Mouse (Mus musculus) heart, embryonic 10.5 days (tissue): ENCODE data around the gene Ngrn. TPM values are rescaled to one million over a fixed set of nuclear protein-coding genes. Genes with fewer than 3 reads are reported as not detected.

Experiments used
- DNase-seq: peaks from one replicate; pipeline ENCODE4 v3.0.0-alpha.2; 2017; ENCODE audit warnings: low spot score
- H3K27ac ChIP-seq: fragments of 300-500 bp; sonication (generic); 2 replicates; pipeline ENCODE4 v1.5.1; 2016; ENCODE audit warnings: mild to moderate bottlenecking
- H3K27me3 ChIP-seq: fragments of 300-500 bp; sonication (generic); 2 replicates; pipeline ENCODE4 v1.6.1; 2016; ENCODE audit warnings: mild to moderate bottlenecking; ENCODE audit not compliant: poor library complexity, insufficient read depth, severe bottlenecking
- H3K36me3 ChIP-seq: fragments of 300-500 bp; sonication (generic); 2 replicates; pipeline ENCODE4 v1.6.1; 2016; ENCODE audit warnings: mild to moderate bottlenecking, moderate library complexity
- H3K4me1 ChIP-seq: fragments of 300-500 bp; sonication (generic); 2 replicates; pipeline ENCODE4 v1.6.1; 2016; ENCODE audit warnings: mild to moderate bottlenecking
- H3K4me3 ChIP-seq: fragments of 300-500 bp; sonication (generic); 2 replicates; pipeline ENCODE4 v1.5.1; 2016; ENCODE audit warnings: mild to moderate bottlenecking, moderate library complexity
- H3K9me3 ChIP-seq: fragments of 300-500 bp; sonication (generic); 2 replicates; pipeline ENCODE4 v1.6.1; 2016; ENCODE audit warnings: mild to moderate bottlenecking, moderate library complexity
- WGBS: fragments of 180-500 bp; shearing (Covaris S2); methylation state at CpG from one replicate; pipeline ENCODE4 v1.1.7; 2016; 5-methylcytosine and 5-hydroxymethylcytosine counted together
- polyA plus RNA-seq: library from polyadenylated mRNA; unstranded; fragments of >200 nt; fragmentation: Nextera tagmentation; extraction: Ambion mirVana; gene quantifications from 2 replicates; pipeline ENCODE4 v1.2.1, GENCODE M21; 2016

The Ngrn gene
- polyA plus RNA-seq, 1 experiment from 2014 or later = 47.2 TPM

GRCm38 (mm10) chr7:80294764-80295648, 34.0 kb downstream of the Ngrn start:
- 9% methylated on average over 37 of the region's 37 CpGs for WGBS
- peaks cover 40% of the 10 kb centered on the region for H3K36me3 ChIP-seq

GRCm38 (mm10) chr7:80296462-80296861, 35.4 kb downstream of the Ngrn start:
- H3K36me3 ChIP-seq = peaks cover 40% of the 10 kb centered on the region
- no peak for DNase-seq
- H3K4me1 ChIP-seq = peaks cover 21% of the 10 kb centered on the region
- no peaks in the 10 kb centered on the region for H3K27me3 ChIP-seq
- H3K9me3 ChIP-seq = no peaks in the 10 kb centered on the region
- WGBS = 93% methylated on average over 6 of the region's 6 CpGs
- H3K4me3 ChIP-seq = no peak overlapping the region
- H3K27ac ChIP-seq = no peak overlapping the region

More at GRCm38 (mm10) chr7:80294764-80295648, 34.0 kb downstream of the Ngrn start:
- Histone ChIP-seq H3K27ac (peak overlapping the region; percentile 93), H3K27me3 (no peaks in the 10 kb centered on the region), H3K4me3 (peak overlapping the region; percentile 83), H3K4me1 (peaks cover 21% of the 10 kb centered on the region), H3K9me3 (no peaks in the 10 kb centered on the region)
- no peak for DNase-seq

DNA sequence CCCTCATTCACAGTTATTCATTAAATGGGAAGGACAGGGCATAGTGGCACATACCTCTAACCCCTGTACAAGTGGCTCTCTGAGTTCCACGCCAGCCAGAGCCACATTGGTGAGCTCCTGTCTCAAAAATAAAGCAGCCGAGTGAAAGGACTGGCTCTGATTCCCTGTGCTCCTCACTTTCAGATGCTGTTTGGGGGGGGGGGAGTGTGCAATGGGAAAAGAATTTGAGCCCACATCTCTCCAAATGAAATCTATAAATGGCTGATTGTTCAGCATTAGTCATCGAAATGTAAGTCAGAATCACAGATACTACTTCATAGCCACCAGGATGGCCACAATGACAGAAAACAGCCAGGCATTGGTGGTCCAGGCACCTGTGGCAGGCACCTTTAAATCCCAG, 36.0 kb downstream of the Ngrn start:
- WGBS = 76% methylated on average over 3 of the region's 3 CpGs
- no peak for DNase-seq
- H3K36me3 ChIP-seq = peaks cover 40% of the 10 kb centered on the region

DNA sequence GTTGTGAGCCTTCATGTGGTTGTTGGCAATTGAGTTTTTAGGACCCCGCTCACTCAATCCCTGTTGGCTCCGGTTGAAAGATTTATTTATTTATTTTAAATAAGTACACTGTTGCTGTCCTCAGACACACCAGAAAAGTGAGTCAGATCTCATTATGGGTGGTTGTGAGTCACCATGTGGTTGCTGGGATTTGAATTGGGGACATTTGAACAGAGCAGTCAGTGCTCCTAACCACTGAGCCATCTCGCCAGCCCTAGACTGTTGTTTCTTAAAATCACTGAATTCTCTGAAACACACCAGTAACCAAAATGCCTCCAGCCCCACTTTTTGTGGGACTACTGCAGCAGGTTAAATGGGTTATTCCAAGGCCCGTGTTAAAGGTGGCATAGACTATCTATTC, 37.7 kb downstream of the Ngrn start:
- Histone ChIP-seq H3K27me3 (no peaks in the 10 kb centered on the region), H3K27ac (no peak overlapping the region), H3K4me1 (peaks cover 20% of the 10 kb centered on the region), H3K4me3 (no peak overlapping the region), H3K36me3 (peaks cover 57% of the 10 kb centered on the region), H3K9me3 (no peaks in the 10 kb centered on the region)
- no peak for DNase-seq
- 94% methylated on average over 4 of the region's 4 CpGs for WGBS

More for the DNA sequence above, 36.0 kb downstream of the Ngrn start:
- no peaks in the 10 kb centered on the region for H3K27me3 ChIP-seq
- H3K4me3 ChIP-seq = no peak overlapping the region
- H3K27ac ChIP-seq = 0 out of 2 replicates have a peak overlapping the region, but pooled peaks have one; percentile 3
- H3K4me1 ChIP-seq = peaks cover 21% of the 10 kb centered on the region
- H3K9me3 ChIP-seq = no peaks in the 10 kb centered on the region

DNA sequence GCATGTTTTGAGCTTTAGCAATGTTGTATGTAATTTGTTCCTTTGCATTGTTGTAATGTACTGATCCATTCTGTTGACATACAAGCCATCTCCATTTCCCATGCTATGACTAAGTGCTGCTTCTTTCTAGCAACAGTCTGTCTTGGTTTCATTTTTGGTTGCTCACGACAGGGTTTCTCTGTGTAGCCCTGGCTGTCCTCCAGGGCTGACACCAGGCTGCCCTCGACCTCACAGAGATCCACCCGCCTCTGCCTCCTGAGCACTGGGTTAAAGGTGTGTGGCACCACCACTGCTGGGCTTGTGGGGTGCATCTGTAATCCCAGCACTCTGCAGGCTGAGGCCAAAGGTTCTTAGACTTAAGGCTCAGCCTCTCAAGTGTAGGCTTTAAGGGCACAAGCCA, 38.6 kb downstream of the Ngrn start:
- no peaks in the 10 kb centered on the region for H3K27me3 ChIP-seq
- H3K36me3 ChIP-seq = peaks cover 65% of the 10 kb centered on the region
- no peak for DNase-seq
- no peak overlapping the region for H3K27ac ChIP-seq
- no peaks in the 10 kb centered on the region for H3K9me3 ChIP-seq
- peaks cover 16% of the 10 kb centered on the region; the same call in 1 of the 2 replicates for H3K4me1 ChIP-seq
- WGBS = 90% methylated on average over 3 of the region's 3 CpGs
- H3K4me3 ChIP-seq = no peak overlapping the region

- no peak for DNase-seq
- WGBS = 78% methylated on average over 2 of the region's 2 CpGs
- Histone ChIP-seq H3K4me1 (peaks cover 5% of the 10 kb centered on the region; the same call in 1 of the 2 replicates), H3K9me3 (no peaks in the 10 kb centered on the region), H3K27ac (no peak overlapping the region), H3K4me3 (no peak overlapping the region), H3K27me3 (no peaks in the 10 kb centered on the region), H3K36me3 (peaks cover 82% of the 10 kb centered on the region)
These were observed 40.5 kb downstream of the Ngrn start for GRCm38 (mm10) chr7:80301522-80301921.

DNA sequence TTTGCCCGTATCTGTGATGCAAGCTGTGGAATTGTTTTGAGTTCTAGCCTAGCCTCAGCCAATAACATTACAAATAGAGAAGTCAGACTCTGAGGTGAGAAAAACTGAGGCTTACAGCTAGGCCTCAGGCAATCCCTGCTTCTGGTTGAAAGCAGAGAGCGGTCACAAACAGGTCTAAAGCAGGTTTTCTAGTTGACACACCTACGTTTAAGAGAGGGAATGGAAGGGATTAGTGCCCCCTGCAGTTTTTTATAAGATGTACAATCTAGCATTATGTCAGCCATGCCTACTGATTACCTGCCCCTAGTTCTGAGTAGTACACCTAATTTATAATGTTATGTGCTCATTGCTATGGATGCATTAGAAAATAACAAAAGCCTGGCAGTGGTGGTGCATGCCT, 46.8 kb downstream of the Ngrn start:
- H3K27me3 ChIP-seq = no peaks in the 10 kb centered on the region
- no peaks in the 10 kb centered on the region for H3K4me1 ChIP-seq
- WGBS = 87% methylated on average over 3 of the region's 3 CpGs
- no peak overlapping the region for H3K4me3 ChIP-seq
- no peak overlapping the region for H3K27ac ChIP-seq
- no peak for DNase-seq
- peaks cover 100% of the 10 kb centered on the region for H3K36me3 ChIP-seq
- no peaks in the 10 kb centered on the region for H3K9me3 ChIP-seq

GRCm38 (mm10) chr7:80310771-80311170, 49.8 kb downstream of the Ngrn start:
- Histone ChIP-seq H3K27ac (no peak overlapping the region), H3K36me3 (peaks cover 100% of the 10 kb centered on the region), H3K27me3 (no peaks in the 10 kb centered on the region), H3K4me1 (no peaks in the 10 kb centered on the region), H3K9me3 (no peaks in the 10 kb centered on the region), H3K4me3 (no peak overlapping the region)
- 79% methylated on average over 7 of the region's 7 CpGs for WGBS
- no peak for DNase-seq

Other genes with a start within 250 kb of the Ngrn start
- gene Zfp710, start 236.4 kb upstream of the Ngrn start, polyA plus RNA-seq = 14.8 and 20.8 TPM in 2 replicates
- 830 and 1,266 TPM in 2 replicates for gene Idh2, start 145.8 kb upstream of the Ngrn start, polyA plus RNA-seq
- gene Sema4b, start 74.4 kb upstream of the Ngrn start, polyA plus RNA-seq = 7.8 and 8.9 TPM in 2 replicates
- 61.9 and 74.9 TPM in 2 replicates for gene Cib1, start 28.4 kb upstream of the Ngrn start, polyA plus RNA-seq
- 5.2 and 5.8 TPM in 2 replicates for gene Gdpgp1, start 28.4 kb upstream of the Ngrn start, polyA plus RNA-seq
- gene Ttll13, start 14.8 kb upstream of the Ngrn start, polyA plus RNA-seq = 0.54 and 0.84 TPM in 2 replicates
- gene Vps33b, start 8.4 kb downstream of the Ngrn start, polyA plus RNA-seq = 14.5 and 15.3 TPM in 2 replicates
- 153 and 163 TPM in 2 replicates for gene Prc1, start 33.2 kb downstream of the Ngrn start, polyA plus RNA-seq
- gene Rccd1, start 63.2 kb downstream of the Ngrn start, polyA plus RNA-seq = 9.8 and 10.3 TPM in 2 replicates
- 24.3 and 34.2 TPM in 2 replicates for gene Unc45a, start 79.8 kb downstream of the Ngrn start, polyA plus RNA-seq
- gene Hddc3, start 81.9 kb downstream of the Ngrn start, polyA plus RNA-seq = 18.3 and 18.4 TPM in 2 replicates
- 20.0 and 20.9 TPM in 2 replicates for gene Man2a2, start 110.2 kb downstream of the Ngrn start, polyA plus RNA-seq
- gene Fes, start 126.7 kb downstream of the Ngrn start, polyA plus RNA-seq = 9.7 and 11.7 TPM in 2 replicates
- gene Furin, start 144.2 kb downstream of the Ngrn start, polyA plus RNA-seq = 18.1 and 20.7 TPM in 2 replicates